Mouse (Mus musculus) forebrain, embryonic 12.5 days (tissue): ENCODE measurements around the gene Otud7b. TPM values are rescaled to one million over a fixed set of nuclear protein-coding genes. Genes with fewer than 3 reads are reported as not detected.
"Not testable (repeated sequence)": the region's sequence is repeated elsewhere in the genome, so short reads cannot be mapped to it uniquely, and the experiment has no call there.

Source experiments
- ATAC-seq: fragments of 200-750 bp; cut with Nextera tagmentation; 2 replicates; pipeline ENCODE4 v1.8.0; 2017; ENCODE audit warnings: moderate TSS enrichment; ENCODE audit not compliant: low FRiP score
- H3K27ac ChIP-seq: fragments of 300-500 bp; sonication (generic); 2 replicates; pipeline ENCODE4 v1.5.1; 2016; ENCODE audit warnings: mild to moderate bottlenecking
- H3K27me3 ChIP-seq: fragments of 300-500 bp; sonication (generic); 2 replicates; pipeline ENCODE4 v1.6.1; 2016; ENCODE audit warnings: mild to moderate bottlenecking
- H3K36me3 ChIP-seq: fragments of 300-500 bp; sonication (generic); replicated peaks from 2 replicates; pipeline ENCODE4 v1.6.1; 2016; ENCODE audit warnings: mild to moderate bottlenecking
- H3K4me1 ChIP-seq: fragments of 300-500 bp; sonication (generic); 2 replicates; pipeline ENCODE4 v1.6.1; 2016
- H3K4me2 ChIP-seq: fragments of 300-500 bp; sonication (generic); 2 replicates; pipeline ENCODE4 v1.6.1; 2016; ENCODE audit warnings: mild to moderate bottlenecking, moderate library complexity
- H3K4me3 ChIP-seq: fragments of 300-500 bp; sonication (generic); replicated peaks from 2 replicates; pipeline ENCODE4 v1.5.1; 2016; ENCODE audit warnings: mild to moderate bottlenecking
- H3K9ac ChIP-seq: fragments of 300-500 bp; sonication (generic); 2 replicates; pipeline ENCODE4 v1.6.1; 2016; ENCODE audit warnings: mild to moderate bottlenecking
- H3K9me3 ChIP-seq: fragments of 300-500 bp; sonication (generic); 2 replicates; pipeline ENCODE4 v1.6.1; 2016
- WGBS: fragments of 180-500 bp; shearing (Covaris S2); methylation state at CpG from one replicate; pipeline ENCODE4 v1.1.7; 2016; 5-methylcytosine and 5-hydroxymethylcytosine counted together
- polyA plus RNA-seq: library from polyadenylated mRNA; unstranded; fragments of >200 nt; fragmentation: Nextera tagmentation; extraction: Ambion mirVana; gene quantifications from 2 replicates; pipeline ENCODE4 v1.2.1, GENCODE M21; 2016

Otud7b gene
- polyA plus RNA-seq, 1 experiment from 2014 or later: 15.5 TPM

DNA sequence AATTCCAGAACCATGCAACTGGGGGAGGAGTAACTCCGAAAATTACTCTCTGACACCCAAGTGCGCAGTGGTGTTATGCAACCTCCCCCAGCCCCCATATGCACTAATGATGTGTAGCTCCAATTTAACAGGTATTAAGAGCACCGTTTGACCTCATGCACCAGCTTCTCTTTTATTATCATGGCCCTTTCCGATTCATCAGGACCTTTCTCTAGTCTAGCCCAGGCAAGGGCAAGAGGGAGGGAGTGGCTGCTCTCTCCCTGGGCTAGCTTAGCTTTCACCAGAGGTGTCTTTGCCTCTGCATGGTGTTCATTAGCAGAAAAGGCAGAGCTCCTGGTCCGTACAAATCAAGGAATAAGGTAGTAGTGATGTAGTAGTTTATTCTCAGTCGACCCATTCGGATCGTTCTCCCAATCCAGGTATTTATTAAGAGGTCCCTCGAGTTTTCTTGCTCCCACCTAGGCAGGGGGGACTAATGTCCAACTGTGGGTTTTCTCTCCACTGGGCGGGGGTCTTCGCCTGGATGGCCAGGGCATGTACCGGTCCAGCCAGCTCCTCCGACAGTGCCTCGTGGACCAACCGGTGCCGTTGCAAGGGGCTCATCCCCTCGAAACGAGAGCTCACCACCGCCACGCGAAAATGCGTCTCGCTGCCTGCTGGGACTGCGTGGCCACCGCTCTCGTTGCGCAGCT lies 92.3 kb downstream of the Otud7b start:
- Histone ChIP-seq H3K27ac (peak overlapping the region; percentile 94), H3K36me3 (peaks cover 4% of the 10 kb centered on the region; the same call in 1 of the 2 replicates), H3K4me3 (peak overlapping the region; percentile 64), H3K9ac (peak overlapping the region; percentile 92), H3K4me2 (peak overlapping the region; percentile 94), H3K9me3 (peaks cover 4% of the 10 kb centered on the region; the same call in 1 of the 2 replicates), H3K4me1 (peaks cover 14% of the 10 kb centered on the region), H3K27me3 (peaks cover 10% of the 10 kb centered on the region)
- 20% methylated on average over 27 of the region's 27 CpGs for WGBS
- peak; percentile 51 for ATAC-seq

DNA sequence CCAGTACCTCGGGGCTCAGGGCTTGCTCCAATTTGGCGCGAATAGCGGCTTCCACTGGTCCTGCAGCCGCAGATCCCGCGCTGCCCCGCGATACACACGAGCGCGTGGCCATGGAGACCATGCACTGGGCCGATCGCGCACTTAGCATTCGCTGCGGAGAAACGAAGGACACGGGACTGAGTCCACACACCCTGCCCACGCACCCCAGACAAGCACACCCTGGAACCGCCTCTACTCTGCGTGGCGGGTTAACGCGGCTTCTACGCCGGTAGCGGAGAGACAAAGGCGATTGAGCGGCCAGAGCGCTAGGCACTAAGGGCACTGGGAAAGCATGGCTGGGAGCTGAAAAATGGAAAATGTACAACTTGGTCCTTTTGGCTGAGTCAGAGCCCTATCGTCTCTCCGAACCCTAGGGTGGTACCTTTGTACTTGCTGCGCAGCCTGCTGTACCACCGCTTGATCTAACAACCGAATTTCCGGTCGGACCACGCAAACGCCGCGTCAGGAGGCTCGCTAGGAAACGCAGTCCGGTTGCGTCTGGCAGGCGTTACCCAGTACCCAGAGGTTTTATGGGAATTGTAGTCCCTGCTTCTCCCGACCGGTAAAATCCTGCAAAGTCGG lies 92.9 kb downstream of the Otud7b start:
- Histone ChIP-seq H3K9me3 (peaks cover 4% of the 10 kb centered on the region; the same call in 1 of the 2 replicates), H3K9ac (peak overlapping the region; percentile 92), H3K4me2 (peak overlapping the region; percentile 94), H3K4me3 (peak overlapping the region; percentile 64), H3K27ac (peak overlapping the region; percentile 94), H3K4me1 (peaks cover 14% of the 10 kb centered on the region), H3K36me3 (peaks cover 4% of the 10 kb centered on the region; the same call in 1 of the 2 replicates), H3K27me3 (peaks cover 10% of the 10 kb centered on the region)
- under 1% methylated on average over 50 of the region's 50 CpGs for WGBS
- ATAC-seq: peak; percentile 95

DNA sequence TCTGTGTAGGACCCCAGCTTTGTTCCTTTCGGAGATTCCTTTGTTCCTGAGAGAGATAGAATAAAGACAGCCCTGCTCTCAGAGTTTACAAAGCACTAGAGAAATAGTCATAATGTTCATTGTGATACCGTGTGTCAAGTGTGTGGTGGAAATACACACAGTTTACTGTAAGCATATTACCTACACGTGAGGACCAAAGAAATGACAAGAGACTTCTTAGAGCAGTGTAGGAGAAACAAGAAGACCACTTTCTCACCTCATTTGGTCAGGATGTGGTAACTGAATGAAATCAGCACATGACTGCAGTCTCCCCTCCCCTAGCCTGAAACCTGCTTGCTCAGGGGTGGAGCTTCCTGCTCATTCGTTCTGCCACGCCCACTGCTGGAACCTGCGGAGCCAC lies 93.9 kb downstream of the Otud7b start:
- Histone ChIP-seq H3K4me3 (peak overlapping the region; percentile 64), H3K9ac (0 out of 2 replicates have a peak overlapping the region, but pooled peaks have one; percentile 92), H3K36me3 (peaks cover 4% of the 10 kb centered on the region; the same call in 1 of the 2 replicates), H3K4me1 (peaks cover 14% of the 10 kb centered on the region), H3K27ac (no peak overlapping the region), H3K27me3 (peaks cover 10% of the 10 kb centered on the region), H3K4me2 (peak overlapping the region; percentile 94), H3K9me3 (peaks cover 4% of the 10 kb centered on the region; the same call in 1 of the 2 replicates)
- WGBS: 2% methylated on average over 6 of the region's 6 CpGs
- ATAC-seq: peak; percentile 27; the same call in 1 of the 2 replicates

DNA sequence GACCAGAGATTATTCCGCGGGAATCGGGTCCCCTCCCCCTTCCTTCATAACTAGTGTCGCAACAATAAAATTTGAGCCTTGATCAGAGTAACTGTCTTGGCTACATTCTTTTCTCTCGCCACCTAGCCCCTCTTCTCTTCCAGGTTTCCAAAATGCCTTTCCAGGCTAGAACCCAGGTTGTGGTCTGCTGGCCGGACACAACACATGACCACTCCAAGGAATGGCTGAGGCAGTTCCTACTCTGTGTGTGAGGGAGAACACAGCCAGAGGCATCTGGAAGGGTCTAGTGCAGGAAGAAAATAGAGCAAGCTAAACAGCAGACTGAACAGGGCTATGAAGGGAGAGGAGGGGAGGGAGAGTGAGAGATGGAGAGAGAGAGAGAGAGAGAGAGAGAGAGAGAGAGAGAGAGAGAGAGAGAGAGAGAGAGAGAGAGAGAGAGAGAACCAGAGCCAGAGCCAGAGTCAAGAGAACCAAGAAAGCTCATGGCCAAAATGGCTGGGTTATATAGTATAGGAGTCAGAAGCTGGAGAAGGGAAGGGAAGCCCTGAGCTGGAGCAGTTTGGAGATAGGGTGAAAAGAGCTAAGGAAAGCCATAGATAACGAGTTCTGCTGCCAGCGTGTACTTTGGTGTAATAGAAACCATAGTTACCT lies 94.4 kb downstream of the Otud7b start:
- not testable (repeated sequence) for H3K36me3 ChIP-seq, H3K27ac ChIP-seq, ATAC-seq, H3K27me3 ChIP-seq, H3K4me3 ChIP-seq, H3K9ac ChIP-seq, H3K9me3 ChIP-seq
- Histone ChIP-seq H3K4me2 (peak overlapping the region; percentile 94; the same call in 1 of the 2 replicates), H3K4me1 (peaks cover 14% of the 10 kb centered on the region)
- 29% methylated on average over 8 of the region's 8 CpGs for WGBS

DNA sequence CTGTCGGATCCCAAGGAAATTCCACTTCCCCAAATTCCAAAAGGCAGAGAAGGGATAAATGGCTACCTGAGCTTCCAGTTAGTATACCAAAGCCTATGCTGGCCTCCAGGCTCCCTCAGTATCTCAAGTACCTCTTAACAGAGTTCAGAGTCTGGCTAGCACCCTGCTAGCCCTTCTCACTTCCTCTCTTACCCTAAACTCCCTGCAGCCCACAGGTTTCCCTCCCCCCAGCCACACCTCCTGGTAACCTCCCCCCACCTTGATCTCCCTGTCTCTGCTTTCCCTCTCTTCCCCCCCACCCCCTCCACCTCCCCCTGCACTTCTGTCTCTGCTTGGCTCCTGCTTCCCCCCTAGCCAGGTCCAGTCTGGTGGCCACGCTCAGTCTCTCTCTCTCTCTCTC lies 95.4 kb downstream of the Otud7b start:
- ATAC-seq: no peak
- WGBS: 85% methylated on average over 2 of the region's 2 CpGs
- Histone ChIP-seq H3K4me1 (peaks cover 14% of the 10 kb centered on the region), H3K27ac (no peak overlapping the region), H3K4me2 (no peak overlapping the region), H3K9me3 (peaks cover 4% of the 10 kb centered on the region; the same call in 1 of the 2 replicates), H3K27me3 (peaks cover 10% of the 10 kb centered on the region), H3K36me3 (peaks cover 4% of the 10 kb centered on the region; the same call in 1 of the 2 replicates), H3K4me3 (no peak overlapping the region), H3K9ac (no peak overlapping the region)

DNA sequence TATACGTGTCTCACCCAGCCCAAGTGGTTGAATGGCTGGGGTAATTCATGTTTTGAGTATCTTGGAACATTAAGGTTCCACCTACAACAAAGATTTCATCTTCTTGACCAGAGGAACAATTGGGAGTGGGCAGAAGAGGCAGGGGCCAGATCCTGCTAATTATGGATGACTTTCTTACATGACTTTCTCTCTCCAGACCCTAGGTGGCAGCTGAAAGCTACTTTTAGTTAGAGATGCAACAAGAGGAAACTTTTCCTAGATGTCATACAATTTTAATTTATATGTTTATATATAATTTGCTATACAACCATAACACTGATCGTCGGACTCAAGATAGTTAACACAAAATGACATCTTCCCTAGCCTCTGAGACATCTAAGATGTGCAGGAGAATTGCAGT lies 103.5 kb downstream of the Otud7b start:
- WGBS: 86% methylated on average over 3 of the region's 3 CpGs
- Histone ChIP-seq H3K4me3 (no peak overlapping the region), H3K4me1 (peaks cover 3% of the 10 kb centered on the region; the same call in 1 of the 2 replicates), H3K9ac (no peak overlapping the region), H3K27me3 (0 out of 2 replicates have a peak, but pooled peaks cover 3% of the 10 kb centered on the region), H3K36me3 (no peaks in the 10 kb centered on the region), H3K27ac (no peak overlapping the region), H3K4me2 (no peak overlapping the region), H3K9me3 (no peaks in the 10 kb centered on the region)
- ATAC-seq: no peak

DNA sequence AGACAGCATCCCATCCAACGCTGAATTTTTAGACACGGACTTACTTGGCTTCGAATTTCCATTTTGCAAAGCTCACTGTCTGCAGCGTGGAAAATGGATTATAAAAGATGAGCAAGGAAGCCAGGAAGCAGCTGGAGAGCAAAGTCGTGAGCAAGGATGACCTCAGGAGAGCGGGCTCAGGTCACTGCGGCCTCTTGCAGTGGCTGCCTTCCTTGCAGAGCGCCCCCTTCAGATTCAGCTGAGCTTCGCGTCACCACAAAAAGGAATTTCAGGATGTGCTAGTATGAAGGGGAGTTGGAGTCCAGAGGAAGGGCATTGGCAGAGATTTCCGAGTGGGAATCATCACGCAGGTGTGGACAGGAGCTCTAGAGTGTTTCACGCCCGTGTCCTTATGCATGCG lies 104.9 kb downstream of the Otud7b start:
- no peak for ATAC-seq
- Histone ChIP-seq H3K27ac (no peak overlapping the region), H3K4me2 (no peak overlapping the region), H3K36me3 (no peaks in the 10 kb centered on the region), H3K9me3 (no peaks in the 10 kb centered on the region), H3K27me3 (0 out of 2 replicates have a peak, but pooled peaks cover 3% of the 10 kb centered on the region), H3K9ac (no peak overlapping the region), H3K4me1 (peaks cover 3% of the 10 kb centered on the region; the same call in 1 of the 2 replicates), H3K4me3 (no peak overlapping the region)
- 23% methylated on average over 15 of the region's 15 CpGs for WGBS

Other genes starting within 250 kb of the Otud7b start
- gene Prpf3, start 248.6 kb upstream of the Otud7b start, polyA plus RNA-seq: 59.1 and 69.5 TPM in 2 replicates
- gene Mrps21, start 233.0 kb upstream of the Otud7b start, polyA plus RNA-seq: 328 and 348 TPM in 2 replicates
- 4.1 and 4.9 TPM in 2 replicates for gene Ciart, start 222.3 kb upstream of the Otud7b start, polyA plus RNA-seq
- gene BC028528, start 212.5 kb upstream of the Otud7b start, polyA plus RNA-seq: 8.4 and 10.1 TPM in 2 replicates
- gene Aph1a, start 210.6 kb upstream of the Otud7b start, polyA plus RNA-seq: 32.2 and 37.5 TPM in 2 replicates
- gene Car14, start 199.8 kb upstream of the Otud7b start, polyA plus RNA-seq: 26.3 and 32.1 TPM in 2 replicates
- 405 and 446 TPM in 2 replicates for gene Anp32e, start 175.3 kb upstream of the Otud7b start, polyA plus RNA-seq
- gene Plekho1, start 108.5 kb upstream of the Otud7b start, polyA plus RNA-seq: 91.3 and 95.1 TPM in 2 replicates
- 39.2 and 47.0 TPM in 2 replicates for gene Vps45, start 46.1 kb upstream of the Otud7b start, polyA plus RNA-seq
- 13.4 and 17.8 TPM in 2 replicates for gene Mtmr11, start 57.5 kb downstream of the Otud7b start, polyA plus RNA-seq
- 185 and 201 TPM in 2 replicates for gene Sf3b4, start 67.8 kb downstream of the Otud7b start, polyA plus RNA-seq
- gene Sv2a, start 76.6 kb downstream of the Otud7b start, polyA plus RNA-seq: 22.9 and 24.3 TPM in 2 replicates
- 72.2 and 77.9 TPM in 2 replicates for gene Bola1, start 115.2 kb downstream of the Otud7b start, polyA plus RNA-seq
- gene Hist2h2ab, start 115.3 kb downstream of the Otud7b start, polyA plus RNA-seq: 1.1 and 1.7 TPM in 2 replicates
- 13.8 and 14.0 TPM in 2 replicates for gene Hist2h2ac, start 116.4 kb downstream of the Otud7b start, polyA plus RNA-seq
- gene Hist2h2be, start 116.6 kb downstream of the Otud7b start, polyA plus RNA-seq: 14.9 and 15.4 TPM in 2 replicates
- 11.6 and 17.3 TPM in 2 replicates for gene Hist2h3c2, start 134.6 kb downstream of the Otud7b start, polyA plus RNA-seq
- 79.4 and 86.1 TPM in 2 replicates for gene Hist2h2aa2, start 135.7 kb downstream of the Otud7b start, polyA plus RNA-seq
- 18.5 and 21.0 TPM in 2 replicates for gene Hist2h2aa1, start 141.0 kb downstream of the Otud7b start, polyA plus RNA-seq
- gene Hist2h3c1, start 142.2 kb downstream of the Otud7b start, polyA plus RNA-seq: not detected in 2 replicates
- 16.1 and 19.5 TPM in 2 replicates for gene Hist2h4, start 158.8 kb downstream of the Otud7b start, polyA plus RNA-seq
- gene Hist2h3b, start 164.1 kb downstream of the Otud7b start, polyA plus RNA-seq: 94.8 and 111 TPM in 2 replicates
- 22.9 and 28.6 TPM in 2 replicates for gene Hist2h2bb, start 165.2 kb downstream of the Otud7b start, polyA plus RNA-seq
- gene Fcgr1, start 189.4 kb downstream of the Otud7b start, polyA plus RNA-seq: 0.54 and 0.56 TPM in 2 replicates